Mouse (Mus musculus): ENCODE measurements around the gene Vcl. TPM values are rescaled to one million over a fixed set of nuclear protein-coding genes. Genes with fewer than 3 reads are reported as not detected.

The Vcl gene
- polyA plus RNA-seq, 1 experiment = 129 TPM

DNA sequence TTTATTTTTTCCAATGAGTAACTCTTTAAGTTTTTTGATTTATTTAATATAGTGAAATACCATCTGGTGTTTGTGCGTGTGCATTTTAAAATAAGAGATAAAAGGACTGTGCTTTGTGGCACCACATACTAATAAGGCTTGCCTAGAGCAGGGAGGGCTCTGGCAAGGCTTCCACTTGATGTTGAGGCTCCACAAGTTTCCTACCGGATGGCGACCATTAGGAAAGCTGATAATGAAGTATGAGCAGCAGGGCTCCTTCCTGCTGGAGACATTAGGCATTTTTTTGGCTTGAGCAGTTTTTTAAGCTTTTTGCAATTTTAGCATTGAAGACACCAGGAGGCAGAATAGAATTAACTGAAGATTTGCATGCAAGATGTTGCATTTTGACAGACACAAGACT is 65.3 kb downstream of the Vcl start:
- Histone ChIP-seq H3ac (ENCODE audit: control insufficient read depth, insufficient read length, low read depth) (no peak overlapping the region), H3K4me3 (ENCODE audit: insufficient read depth, poor library complexity, severe bottlenecking) (no peak overlapping the region), H3K79me3 (ENCODE audit: low read depth) (peaks cover 17% of the 10 kb centered on the region), H3K36me3 (ENCODE audit: control insufficient read depth, insufficient read depth) (peaks cover 83% of the 10 kb centered on the region), H3K79me2 (ENCODE audit: control insufficient read depth, insufficient read depth) (peaks cover 66% of the 10 kb centered on the region), H3K27me3 (ENCODE audit: control insufficient read depth, insufficient read depth, insufficient read length) (no peaks in the 10 kb centered on the region)
- no peak for TF ChIP-seq CEBPB (IDR thresholded peaks at IDR 0.05; ENCODE audit: low read depth)
- TF ChIP-seq MYOG (IDR thresholded peaks at IDR 0.05; ENCODE audit: control insufficient read depth, extremely low read depth, insufficient read length) = no peak
- TF ChIP-seq FOSL1 (IDR thresholded peaks at IDR 0.05; ENCODE audit: insufficient read depth, low read length, poor library complexity, severe bottlenecking) = no peak
- no peak for TF ChIP-seq CTCF (IDR thresholded peaks at IDR 0.05; ENCODE audit: control insufficient read depth, insufficient read depth, insufficient read length)
- TF ChIP-seq MYOD1 (IDR thresholded peaks at IDR 0.05; ENCODE audit: control insufficient read depth, insufficient read length, low read depth) = no peak
- TF ChIP-seq USF1 (IDR thresholded peaks at IDR 0.05; ENCODE audit: low read depth) = no peak
- no peak for TF ChIP-seq MAX (IDR thresholded peaks at IDR 0.05)

DNA sequence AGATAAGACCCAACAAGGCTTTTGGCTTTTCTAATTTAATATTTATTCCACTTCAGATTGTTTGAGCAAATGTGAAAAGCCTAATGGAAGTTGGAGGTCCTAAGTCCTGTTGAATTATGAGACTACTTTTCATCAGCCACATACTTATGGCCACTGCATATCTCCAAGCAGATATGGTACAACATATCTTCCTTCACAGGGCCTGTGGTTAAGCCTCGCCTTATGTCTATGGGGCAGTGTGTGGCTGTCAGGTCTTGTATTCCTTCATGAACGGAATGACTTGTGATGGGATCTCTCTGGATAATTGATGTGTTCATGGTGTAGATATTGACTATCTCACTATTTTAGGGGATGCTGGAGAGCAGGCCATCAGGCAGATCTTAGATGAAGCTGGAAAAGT is 66.3 kb downstream of the Vcl start:
- H3K27me3 ChIP-seq (ENCODE audit: control insufficient read depth, insufficient read depth, insufficient read length) = no peaks in the 10 kb centered on the region
- H3K79me3 ChIP-seq (ENCODE audit: low read depth) = peaks cover 12% of the 10 kb centered on the region
- peaks cover 92% of the 10 kb centered on the region for H3K36me3 ChIP-seq (ENCODE audit: control insufficient read depth, insufficient read depth)
- no peak for TF ChIP-seq CEBPB (IDR thresholded peaks at IDR 0.05; ENCODE audit: low read depth)
- no peak for TF ChIP-seq CTCF (IDR thresholded peaks at IDR 0.05; ENCODE audit: control insufficient read depth, insufficient read depth, insufficient read length)
- TF ChIP-seq MYOD1 (IDR thresholded peaks at IDR 0.05; ENCODE audit: control insufficient read depth, insufficient read length, low read depth) = no peak
- TF ChIP-seq MYOG (IDR thresholded peaks at IDR 0.05; ENCODE audit: control insufficient read depth, extremely low read depth, insufficient read length) = no peak
- no peak for TF ChIP-seq USF1 (IDR thresholded peaks at IDR 0.05; ENCODE audit: low read depth)
- no peak for TF ChIP-seq MAX (IDR thresholded peaks at IDR 0.05)
- no peak for TF ChIP-seq FOSL1 (IDR thresholded peaks at IDR 0.05; ENCODE audit: insufficient read depth, low read length, poor library complexity, severe bottlenecking)
- no peak overlapping the region for H3K4me3 ChIP-seq (ENCODE audit: insufficient read depth, poor library complexity, severe bottlenecking)
- peaks cover 56% of the 10 kb centered on the region for H3K79me2 ChIP-seq (ENCODE audit: control insufficient read depth, insufficient read depth)
- no peak overlapping the region for H3ac ChIP-seq (ENCODE audit: control insufficient read depth, insufficient read length, low read depth)

DNA sequence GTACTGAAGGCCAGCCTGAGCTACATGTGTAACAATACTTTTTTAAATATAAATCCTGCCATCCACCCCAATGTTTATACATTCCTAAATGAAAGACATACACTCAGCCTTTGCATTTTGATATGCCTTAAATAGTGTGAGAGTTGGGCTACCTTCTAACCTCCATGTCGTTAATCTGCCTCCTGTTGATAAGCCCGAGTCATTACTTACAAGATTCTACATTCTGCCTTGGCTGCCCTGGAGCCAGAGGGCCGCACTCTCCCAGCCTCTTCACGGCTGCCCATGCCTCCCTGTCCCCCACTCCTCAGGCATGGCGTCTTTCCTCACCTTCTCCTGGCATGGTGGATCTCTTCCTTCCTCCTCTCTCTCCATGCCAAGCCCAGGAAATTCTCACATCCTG is 67.2 kb downstream of the Vcl start:
- peaks cover 9% of the 10 kb centered on the region for H3K79me3 ChIP-seq (ENCODE audit: low read depth)
- TF ChIP-seq CEBPB (IDR thresholded peaks at IDR 0.05; ENCODE audit: low read depth) = no peak
- no peak for TF ChIP-seq MAX (IDR thresholded peaks at IDR 0.05)
- no peak for TF ChIP-seq FOSL1 (IDR thresholded peaks at IDR 0.05; ENCODE audit: insufficient read depth, low read length, poor library complexity, severe bottlenecking)
- no peak for TF ChIP-seq USF1 (IDR thresholded peaks at IDR 0.05; ENCODE audit: low read depth)
- no peak for TF ChIP-seq MYOG (IDR thresholded peaks at IDR 0.05; ENCODE audit: control insufficient read depth, extremely low read depth, insufficient read length)
- TF ChIP-seq MYOD1 (IDR thresholded peaks at IDR 0.05; ENCODE audit: control insufficient read depth, insufficient read length, low read depth) = no peak
- TF ChIP-seq CTCF (IDR thresholded peaks at IDR 0.05; ENCODE audit: control insufficient read depth, insufficient read depth, insufficient read length) = no peak
- no peaks in the 10 kb centered on the region for H3K27me3 ChIP-seq (ENCODE audit: control insufficient read depth, insufficient read depth, insufficient read length)
- no peak overlapping the region for H3K4me3 ChIP-seq (ENCODE audit: insufficient read depth, poor library complexity, severe bottlenecking)
- peaks cover 92% of the 10 kb centered on the region for H3K36me3 ChIP-seq (ENCODE audit: control insufficient read depth, insufficient read depth)
- H3ac ChIP-seq (ENCODE audit: control insufficient read depth, insufficient read length, low read depth) = no peak overlapping the region
- H3K79me2 ChIP-seq (ENCODE audit: control insufficient read depth, insufficient read depth) = peaks cover 47% of the 10 kb centered on the region

DNA sequence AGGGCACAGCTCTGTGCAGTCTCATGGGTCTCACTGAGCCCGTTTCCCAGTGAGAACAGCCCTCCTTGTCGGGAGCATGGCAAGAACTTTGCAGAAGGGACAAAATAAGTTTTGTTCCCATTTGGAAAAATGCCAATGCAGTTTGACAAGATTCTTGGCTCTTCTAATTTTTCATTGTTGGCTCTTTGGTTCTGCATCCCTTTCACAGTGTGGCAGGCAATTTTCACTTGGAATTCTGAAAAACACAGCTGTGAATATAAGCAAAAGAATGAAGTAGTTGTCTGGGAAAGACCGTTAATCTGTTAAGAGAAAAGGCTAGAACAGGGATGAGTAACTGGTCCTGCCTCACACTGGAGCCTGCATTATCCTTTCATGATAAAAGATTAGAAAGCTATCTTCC is 68.3 kb downstream of the Vcl start:
- no peaks in the 10 kb centered on the region for H3K27me3 ChIP-seq (ENCODE audit: control insufficient read depth, insufficient read depth, insufficient read length)
- H3K4me3 ChIP-seq (ENCODE audit: insufficient read depth, poor library complexity, severe bottlenecking) = no peak overlapping the region
- H3K79me2 ChIP-seq (ENCODE audit: control insufficient read depth, insufficient read depth) = peaks cover 36% of the 10 kb centered on the region
- peaks cover 92% of the 10 kb centered on the region for H3K36me3 ChIP-seq (ENCODE audit: control insufficient read depth, insufficient read depth)
- peaks cover 9% of the 10 kb centered on the region for H3K79me3 ChIP-seq (ENCODE audit: low read depth)
- no peak for TF ChIP-seq FOSL1 (IDR thresholded peaks at IDR 0.05; ENCODE audit: insufficient read depth, low read length, poor library complexity, severe bottlenecking)
- no peak for TF ChIP-seq CTCF (IDR thresholded peaks at IDR 0.05; ENCODE audit: control insufficient read depth, insufficient read depth, insufficient read length)
- TF ChIP-seq MYOG (IDR thresholded peaks at IDR 0.05; ENCODE audit: control insufficient read depth, extremely low read depth, insufficient read length) = no peak
- TF ChIP-seq USF1 (IDR thresholded peaks at IDR 0.05; ENCODE audit: low read depth) = no peak
- no peak for TF ChIP-seq MAX (IDR thresholded peaks at IDR 0.05)
- no peak for TF ChIP-seq MYOD1 (IDR thresholded peaks at IDR 0.05; ENCODE audit: control insufficient read depth, insufficient read length, low read depth)
- TF ChIP-seq CEBPB (IDR thresholded peaks at IDR 0.05; ENCODE audit: low read depth) = no peak
- no peak overlapping the region for H3ac ChIP-seq (ENCODE audit: control insufficient read depth, insufficient read length, low read depth)

DNA sequence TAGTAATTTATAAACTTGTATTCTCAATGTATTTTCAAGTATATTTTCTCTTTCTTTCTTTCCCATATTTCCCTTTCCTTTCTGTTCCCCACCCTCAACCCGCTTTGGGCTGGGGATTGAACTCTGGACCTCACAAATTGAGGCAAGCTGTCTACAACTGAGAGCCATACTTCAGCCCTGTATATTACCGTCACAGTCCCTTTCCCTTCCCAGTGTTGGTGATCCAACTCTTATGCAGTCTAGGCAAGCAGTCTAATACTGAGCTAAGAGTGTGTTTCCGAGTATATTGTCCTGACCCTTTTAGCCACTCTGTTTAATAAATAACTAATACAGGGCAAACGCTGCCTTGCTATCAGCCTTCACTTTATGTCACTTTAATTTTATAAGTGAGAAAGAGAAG is 70.4 kb downstream of the Vcl start:
- Histone ChIP-seq H3K79me3 (ENCODE audit: low read depth) (peaks cover 4% of the 10 kb centered on the region), H3K4me3 (ENCODE audit: insufficient read depth, poor library complexity, severe bottlenecking) (no peak overlapping the region), H3K27me3 (ENCODE audit: control insufficient read depth, insufficient read depth, insufficient read length) (no peaks in the 10 kb centered on the region), H3K36me3 (ENCODE audit: control insufficient read depth, insufficient read depth) (peaks cover 96% of the 10 kb centered on the region), H3ac (ENCODE audit: control insufficient read depth, insufficient read length, low read depth) (no peak overlapping the region), H3K79me2 (ENCODE audit: control insufficient read depth, insufficient read depth) (peaks cover 28% of the 10 kb centered on the region)
- TF ChIP-seq CTCF (IDR thresholded peaks at IDR 0.05; ENCODE audit: control insufficient read depth, insufficient read depth, insufficient read length) (no peak), MYOG (IDR thresholded peaks at IDR 0.05; ENCODE audit: control insufficient read depth, extremely low read depth, insufficient read length) (no peak), MYOD1 (IDR thresholded peaks at IDR 0.05; ENCODE audit: control insufficient read depth, insufficient read length, low read depth) (no peak), FOSL1 (IDR thresholded peaks at IDR 0.05; ENCODE audit: insufficient read depth, low read length, poor library complexity, severe bottlenecking) (no peak), MAX (IDR thresholded peaks at IDR 0.05) (no peak), CEBPB (IDR thresholded peaks at IDR 0.05; ENCODE audit: low read depth) (no peak), USF1 (IDR thresholded peaks at IDR 0.05; ENCODE audit: low read depth) (no peak)
